Mouse (Mus musculus): Measurements from ENCODE around the gene Cysltr2.

Cysltr2 gene

GRCm38 (mm10) chr14:73048937-73049336 is at the start of gene Cysltr2:
Gene Cysltr2 (minus strand): TSS chr14:73049114.
- no peak for DNase-seq

DNA sequence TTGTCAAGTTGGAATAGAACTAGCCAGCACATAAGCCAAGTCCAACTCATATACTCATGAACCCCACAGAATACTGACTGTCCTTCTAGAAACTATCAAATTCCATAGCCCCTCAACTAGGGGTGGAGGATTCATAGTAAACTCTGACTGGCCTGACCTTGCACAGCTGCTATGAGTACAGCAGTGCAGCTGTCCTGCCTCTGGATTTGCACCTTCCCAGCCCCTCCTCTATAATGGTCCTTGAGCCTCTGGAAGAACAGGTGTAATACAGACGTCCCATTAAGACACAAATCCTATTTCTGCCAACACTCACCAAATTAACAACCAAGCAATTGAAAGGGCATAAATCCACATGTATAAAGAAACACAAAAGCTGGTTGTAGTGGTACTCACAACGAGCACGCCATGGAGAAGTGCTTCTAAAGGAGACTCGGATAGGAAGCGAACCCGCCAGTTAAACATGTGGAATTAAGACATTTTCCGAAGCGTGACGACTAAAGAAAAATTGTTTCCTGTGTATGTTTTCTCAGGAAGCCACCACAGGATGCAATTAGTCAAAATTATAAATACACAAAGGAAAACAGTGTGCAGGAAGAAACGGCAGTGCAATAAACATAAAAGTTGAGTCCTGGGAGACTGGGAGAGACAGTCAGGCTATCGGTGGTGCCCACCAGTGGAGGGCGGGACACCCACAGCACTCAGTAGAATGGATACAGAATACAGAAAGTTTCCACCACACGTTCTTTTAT is 46.1 kb upstream of the Cysltr2 start:
- DNase-seq = no peak

DNA sequence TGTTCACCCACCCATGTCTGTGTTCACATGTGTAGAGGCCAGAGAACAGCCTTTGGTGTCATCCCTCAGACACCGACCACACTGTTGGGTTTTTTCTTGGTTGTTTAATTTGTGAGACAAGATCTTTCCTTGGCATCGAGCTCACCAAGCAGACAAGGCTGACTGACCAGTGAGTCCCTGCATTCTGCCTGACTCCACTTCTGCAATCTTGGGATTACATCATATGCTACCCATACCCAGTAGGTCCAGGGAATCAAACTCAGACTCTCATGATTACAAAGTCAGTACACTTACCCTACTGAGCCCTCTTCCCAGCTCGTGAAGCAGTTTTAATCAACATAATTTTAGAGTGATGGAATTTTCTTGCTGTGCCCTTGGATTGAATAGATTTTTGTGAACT is 44.0 kb upstream of the Cysltr2 start:
- DNase-seq = no peak

DNA sequence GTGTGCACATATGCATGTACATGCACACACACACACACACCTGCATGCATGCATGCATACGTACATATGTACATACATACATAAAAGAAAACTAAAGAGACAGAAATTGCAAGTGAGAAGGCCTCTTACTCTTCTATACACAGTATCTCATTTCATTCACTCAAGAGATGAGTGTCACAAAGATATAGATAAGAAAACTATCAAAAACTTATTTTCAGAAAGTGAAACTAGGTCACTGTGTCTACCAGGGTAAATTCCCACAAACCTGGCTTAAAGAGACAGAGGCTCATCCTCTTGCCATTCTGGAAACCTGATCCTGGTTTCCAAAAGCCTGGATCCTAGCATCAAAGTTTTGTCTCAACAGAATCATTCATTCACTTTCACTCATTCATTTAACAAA is 39.3 kb upstream of the Cysltr2 start:
- DNase-seq = no peak

GRCm38 (mm10) chr14:73087746-73088145 is 38.8 kb upstream of the Cysltr2 start:
- no peak for DNase-seq

DNA sequence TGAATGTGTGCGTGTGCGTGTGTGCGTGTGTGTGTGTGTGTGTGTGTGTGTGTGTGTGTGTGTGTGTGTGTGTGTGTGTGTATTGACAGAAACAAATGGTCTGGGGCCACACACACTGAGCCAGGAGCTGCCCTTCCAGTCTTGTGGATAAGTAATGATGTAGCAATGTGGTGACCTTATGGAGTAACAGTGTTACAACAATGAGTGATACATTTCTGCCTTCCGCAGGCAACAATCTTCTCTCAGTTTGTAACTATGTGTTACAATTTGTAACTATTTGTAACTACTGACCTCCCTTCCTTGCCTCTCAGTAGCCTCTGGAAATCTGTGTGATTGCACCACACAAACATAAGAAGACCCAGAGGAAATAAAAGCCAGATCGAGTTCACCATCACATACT is 38.3 kb upstream of the Cysltr2 start:
- DNase-seq = no peak

- DNase-seq = no peak
Observed at GRCm38 (mm10) chr14:73086425-73086824, 37.5 kb upstream of the Cysltr2 start.

- DNase-seq = no peak
Observed at GRCm38 (mm10) chr14:73083563-73083962, 34.6 kb upstream of the Cysltr2 start.

GRCm38 (mm10) chr14:73064460-73064859 is 15.5 kb upstream of the Cysltr2 start:
- DNase-seq = no peak

DNA sequence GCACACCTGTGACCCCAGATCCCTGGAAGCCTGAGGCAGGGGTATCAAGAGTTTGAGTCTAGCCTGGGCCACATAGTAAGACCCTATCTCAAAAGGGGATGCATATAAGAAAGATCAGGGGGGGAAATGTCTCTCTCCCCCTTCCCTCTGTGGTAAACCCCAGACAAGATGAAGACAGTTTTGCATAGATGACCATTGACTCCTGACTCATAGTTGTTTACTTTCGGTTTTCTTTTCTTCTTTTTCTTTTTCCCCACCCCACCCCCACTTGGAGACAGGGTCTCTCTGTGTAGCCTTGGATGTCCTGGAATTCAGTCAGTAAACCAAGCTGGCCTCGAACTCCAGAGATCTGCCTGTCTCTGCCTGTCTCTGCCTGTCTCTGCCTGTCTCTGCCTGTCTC is 9.8 kb upstream of the Cysltr2 start:
- DNase-seq = no peak

- DNase-seq = no peak
Observed at GRCm38 (mm10) chr14:73057764-73058163, 8.8 kb upstream of the Cysltr2 start.

- no peak for DNase-seq
Observed at GRCm38 (mm10) chr14:73056813-73057212, 7.9 kb upstream of the Cysltr2 start.

GRCm38 (mm10) chr14:73045199-73045928 is 3.5 kb downstream of the Cysltr2 start:
- DNase-seq = no peak

DNA sequence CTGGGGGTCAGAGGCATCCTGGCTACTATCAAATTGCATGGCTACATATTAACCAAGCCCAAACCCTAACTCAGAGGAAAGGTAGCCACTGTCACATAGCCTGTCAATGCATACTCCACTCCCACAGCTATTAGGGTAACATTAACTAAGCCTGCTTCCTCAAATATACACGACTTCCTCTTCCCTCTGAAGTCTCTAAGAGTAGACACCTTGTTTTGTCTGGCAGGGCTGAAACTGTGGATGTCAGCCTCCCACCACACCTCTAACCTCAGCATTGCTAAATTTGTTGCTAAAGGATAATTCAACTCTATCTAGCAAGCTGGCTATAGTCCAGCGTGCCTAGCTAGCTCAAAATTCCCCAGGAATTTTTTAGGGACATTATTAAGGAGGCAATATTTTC is 7.2 kb downstream of the Cysltr2 start:
- DNase-seq = no peak

DNA sequence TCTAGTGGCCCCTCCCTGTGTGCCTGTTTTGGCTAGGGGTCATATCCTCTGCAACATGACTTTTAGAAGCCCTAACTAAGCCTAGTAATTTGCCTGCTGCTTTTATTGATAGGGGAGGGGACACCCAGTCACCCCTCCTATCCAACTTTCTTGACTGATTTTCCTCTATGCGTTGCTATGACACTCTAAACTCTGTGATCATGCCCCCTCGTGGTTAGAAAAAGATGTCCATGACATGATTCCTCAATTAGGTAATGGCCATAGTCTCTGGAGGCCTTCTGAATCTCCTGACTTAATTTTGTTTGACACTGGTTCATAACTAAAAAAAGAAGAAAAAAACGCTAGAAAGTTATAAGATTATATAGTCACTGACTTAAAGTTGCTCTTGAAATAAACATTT is 15.6 kb downstream of the Cysltr2 start:
- DNase-seq = no peak

GRCm38 (mm10) chr14:73031218-73031617 is 17.7 kb downstream of the Cysltr2 start:
- DNase-seq = no peak

- DNase-seq = peak; percentile 28 to 42
Observed at GRCm38 (mm10) chr14:73017272-73017671, 31.6 kb downstream of the Cysltr2 start.

GRCm38 (mm10) chr14:73015386-73015785 is 33.5 kb downstream of the Cysltr2 start:
- DNase-seq = no peak

DNA sequence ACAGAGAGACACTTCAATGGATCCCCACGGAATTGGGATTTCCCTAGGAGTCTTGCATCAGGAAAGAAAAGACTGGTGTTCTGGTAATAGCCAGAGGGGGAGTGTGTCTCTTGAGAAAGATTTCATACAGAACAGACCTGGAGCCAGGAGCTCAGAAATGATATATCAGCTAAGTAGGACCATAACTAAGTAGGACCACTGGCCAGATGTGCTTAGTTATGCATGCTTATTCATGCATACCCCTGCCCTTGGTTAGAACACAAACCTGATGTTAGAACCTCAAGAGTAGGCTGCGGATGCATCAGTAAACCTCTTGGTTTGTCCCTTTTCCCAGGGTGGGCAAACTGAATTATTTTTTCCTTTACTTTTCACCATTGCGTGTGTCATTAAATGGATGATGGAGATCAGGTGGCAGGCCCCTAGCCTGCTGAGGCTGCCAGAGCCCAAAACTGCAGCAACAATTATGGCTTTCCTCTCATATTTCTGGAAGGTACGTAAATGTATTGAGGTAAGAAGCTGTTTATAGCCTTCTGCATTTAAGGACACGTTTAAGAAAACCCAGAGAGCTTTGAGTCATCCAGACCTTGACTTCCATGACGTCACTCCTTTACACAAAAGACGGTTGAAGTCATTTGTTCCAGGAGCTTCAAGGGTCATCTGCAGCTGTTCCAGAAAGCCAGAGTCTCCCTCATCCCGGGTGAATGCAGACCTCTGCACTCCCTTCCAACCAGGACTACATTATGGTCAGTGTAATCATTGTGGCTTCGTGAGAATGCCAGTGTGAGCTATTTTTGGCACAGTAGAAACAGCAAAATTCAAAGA is 35.0 kb downstream of the Cysltr2 start:
- no peak for DNase-seq

DNA sequence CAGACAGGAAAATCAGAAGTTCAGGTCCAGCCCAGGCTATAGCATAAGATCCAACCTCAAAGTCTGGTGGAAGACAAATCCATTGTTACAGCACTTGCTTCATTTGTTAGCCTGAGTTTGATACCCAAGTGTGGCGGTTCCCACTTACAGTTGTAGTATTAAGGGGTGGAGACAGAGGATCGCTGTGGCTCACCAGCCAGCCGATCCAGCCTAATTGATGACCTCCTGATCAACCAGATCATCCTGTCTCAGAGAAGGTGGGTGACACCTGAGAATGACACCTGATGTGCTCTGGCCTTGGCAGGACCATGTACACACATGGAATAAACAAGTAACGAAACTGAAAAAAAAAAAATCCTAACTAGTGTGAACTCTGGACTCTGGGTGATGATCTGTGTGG is 47.1 kb downstream of the Cysltr2 start:
- no peak for DNase-seq

DNA sequence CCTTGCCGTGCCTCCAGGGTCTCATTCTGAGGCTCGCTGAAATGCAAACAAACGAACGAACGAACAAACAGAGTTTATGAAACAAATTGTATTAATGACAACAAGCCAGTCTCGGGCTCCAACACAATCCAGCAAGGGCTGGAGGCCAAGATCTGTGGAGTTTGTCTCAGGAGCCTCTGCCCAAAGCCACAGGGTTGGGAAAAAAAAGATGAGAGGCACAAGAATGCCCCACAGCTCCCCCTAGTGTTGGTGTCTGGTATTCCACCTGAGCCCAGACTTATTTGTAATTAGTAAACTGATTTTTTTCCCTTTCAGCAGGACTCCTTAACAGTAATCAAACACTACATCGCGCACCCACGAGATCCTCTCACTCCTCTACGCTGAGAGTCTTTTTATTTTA is 48.6 kb downstream of the Cysltr2 start:
- peak; percentile 72 to 84 for DNase-seq

GRCm38 (mm10) chr14:72998111-72998510 is 50.8 kb downstream of the Cysltr2 start:
- DNase-seq = no peak

DNA sequence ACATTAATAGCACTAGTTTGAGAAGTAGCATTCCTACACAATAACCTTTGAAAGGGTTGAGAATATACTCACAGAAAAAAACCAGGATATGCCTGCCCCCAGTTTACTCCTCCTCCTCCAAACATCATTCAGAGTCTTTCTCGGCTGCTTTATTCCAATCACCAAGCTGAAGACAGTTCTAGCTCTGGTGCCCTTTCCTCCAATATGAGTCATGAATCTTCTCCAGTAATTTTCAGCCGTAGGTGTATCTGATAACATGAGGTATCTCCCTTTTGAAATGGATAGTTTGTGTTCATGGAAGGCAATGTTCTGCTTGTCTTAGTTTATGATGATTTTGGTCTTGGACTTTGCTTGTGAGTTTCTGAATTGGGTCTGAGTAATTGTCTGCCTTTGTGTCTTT is 62.9 kb downstream of the Cysltr2 start:
- DNase-seq = no peak

DNA sequence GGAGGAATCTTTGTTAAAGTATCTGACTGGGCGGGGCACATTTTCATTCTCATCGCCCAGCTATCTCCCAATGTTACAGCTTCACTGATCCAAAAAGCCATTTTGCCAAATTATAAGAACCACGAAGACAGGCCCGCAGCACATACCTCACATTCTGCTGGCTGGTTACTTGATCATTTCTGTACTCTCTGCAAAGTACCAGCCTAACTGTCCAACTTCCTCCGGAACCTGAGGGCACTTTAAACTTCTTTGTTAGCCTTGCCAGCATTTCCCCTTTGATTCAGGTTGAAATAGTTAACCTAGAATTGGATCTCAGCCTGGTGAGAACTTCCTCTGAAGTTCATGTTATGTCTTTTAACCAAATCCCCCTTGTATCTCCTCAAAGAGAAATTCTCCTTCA is 63.8 kb downstream of the Cysltr2 start:
- DNase-seq = no peak

Data from kidney, postnatal 25 days (tissue).